Mouse (Mus musculus) liver, postnatal 0 days (tissue): Measurements from ENCODE around the gene Aqp9. TPM values are rescaled to one million over a fixed set of nuclear protein-coding genes. Genes with fewer than 3 reads are reported as not detected.

Experiments used
- ATAC-seq: fragments of 200-750 bp; cut with Nextera tagmentation; 2 replicates; pipeline ENCODE4 v1.8.0; 2017; ENCODE audit warnings: mild to moderate bottlenecking, moderate library complexity
- DNase-seq: peaks from one replicate; pipeline ENCODE4 v3.0.0-alpha.2; 2016
- H3K27ac ChIP-seq: fragments of 300-500 bp; sonication (generic); 2 replicates; pipeline ENCODE4 v1.5.1; 2014; ENCODE audit warnings: antibody characterized with exemption, moderate library complexity, mild to moderate bottlenecking, low read depth
- H3K27me3 ChIP-seq: fragments of 300-500 bp; sonication (generic); 2 replicates; pipeline ENCODE4 v1.6.1; 2014; ENCODE audit warnings: low read length, control low read depth, mixed read lengths; ENCODE audit not compliant: insufficient read depth
- H3K36me3 ChIP-seq: fragments of 300-500 bp; sonication (generic); replicated peaks from 2 replicates; pipeline ENCODE4 v1.6.1; 2014; ENCODE audit warnings: mild to moderate bottlenecking, control low read depth, low read length, moderate library complexity, mixed read lengths; ENCODE audit not compliant: insufficient read depth
- H3K4me1 ChIP-seq: fragments of 300-500 bp; sonication (generic); 2 replicates; pipeline ENCODE4 v1.6.1; 2014; ENCODE audit warnings: antibody characterized with exemption, mild to moderate bottlenecking, control low read depth; ENCODE audit not compliant: insufficient read depth
- H3K4me2 ChIP-seq: fragments of 300-500 bp; sonication (generic); 2 replicates; pipeline ENCODE4 v1.6.1; 2014; ENCODE audit warnings: low read depth, mild to moderate bottlenecking, low read length, moderate library complexity, mixed read lengths
- H3K4me3 ChIP-seq: fragments of 300-500 bp; sonication (generic); 2 replicates; pipeline ENCODE4 v1.5.1; 2014; ENCODE audit warnings: low read depth, low read length
- H3K9ac ChIP-seq: fragments of 300-500 bp; sonication (generic); replicated peaks from 2 replicates; pipeline ENCODE4 v1.6.1; 2014; ENCODE audit warnings: mild to moderate bottlenecking, moderate library complexity
- H3K9me3 ChIP-seq: fragments of 300-500 bp; sonication (generic); 2 replicates; pipeline ENCODE4 v1.6.1; 2016; ENCODE audit warnings: mild to moderate bottlenecking, control low read depth, low read length, mixed read lengths
- CTCF ChIP-seq: sonication (generic); IDR thresholded peaks from 2 replicates; pipeline ENCODE4 v1.5.1; 2016; ENCODE audit warnings: antibody characterized with exemption, low read depth
- EP300 ChIP-seq: IDR thresholded peaks from 2 replicates; pipeline ENCODE4 v1.6.1; 2016; ENCODE audit warnings: antibody characterized with exemption, low read depth, mild to moderate bottlenecking
- WGBS: fragments of 180-500 bp; shearing (Covaris S2); extraction: QIAGEN DNeasy Blood & Tissue Kit; methylation state at CpG from one replicate; pipeline ENCODE4 v1.1.7; 2014; ENCODE audit not compliant: insufficient replicate concordance; 5-methylcytosine and 5-hydroxymethylcytosine counted together
- polyA plus RNA-seq: library from polyadenylated mRNA; unstranded; fragments of >200 nt; fragmentation: Nextera tagmentation; extraction: Ambion mirVana; gene quantifications from 2 replicates; pipeline ENCODE4 v1.2.1, GENCODE M21; 2015

Gene Aqp9
- polyA plus RNA-seq: 70.9 and 75.4 TPM in 2 replicates

- DNase-seq (no peak), ATAC-seq (no peak)
- no peaks in the 10 kb centered on the region for H3K9me3 ChIP-seq
- TF ChIP-seq EP300 (no peak), CTCF (no peak)
- peak within 1 kb of the TSS; percentile 26; the same call in 1 of the 2 replicates for H3K4me2 ChIP-seq
- peak within 1 kb of the TSS; percentile 5; the same call in 1 of the 2 replicates for H3K9ac ChIP-seq
- H3K27me3 ChIP-seq: no peaks in the 10 kb centered on the region
- peaks cover 51% of the 10 kb centered on the region for H3K4me1 ChIP-seq
- no peaks in the 10 kb centered on the region for H3K36me3 ChIP-seq
- H3K27ac ChIP-seq: peak within 1 kb of the TSS; percentile 95
- no peak within 1 kb of the TSS for H3K4me3 ChIP-seq
- WGBS: 54% methylated on average over 12 of the region's 12 CpGs
Measured at GRCm38 (mm10) chr9:71168511-71168910, at the start of gene Aqp9. TSS of gene Aqp9 (minus strand) at chr9:71168682.

- TF ChIP-seq EP300: no peak
- no peak for TF ChIP-seq CTCF
- Histone ChIP-seq H3K36me3 (no peaks in the 10 kb centered on the region), H3K4me2 (no peak overlapping the region), H3K9me3 (no peaks in the 10 kb centered on the region), H3K4me1 (peaks cover 10% of the 10 kb centered on the region), H3K27ac (no peak overlapping the region), H3K9ac (no peak overlapping the region), H3K27me3 (peaks cover 72% of the 10 kb centered on the region), H3K4me3 (no peak overlapping the region)
- DNase-seq: no peak
- no peak for ATAC-seq
- WGBS: 30% methylated on average over 5 of the region's 5 CpGs
Measured at GRCm38 (mm10) chr9:71217793-71218095, 49.3 kb upstream of the Aqp9 start.

- Histone ChIP-seq H3K4me3 (no peak overlapping the region), H3K4me2 (no peak overlapping the region), H3K36me3 (no peaks in the 10 kb centered on the region), H3K27ac (no peak overlapping the region), H3K9ac (no peak overlapping the region), H3K27me3 (peaks cover 74% of the 10 kb centered on the region), H3K4me1 (peaks cover 10% of the 10 kb centered on the region), H3K9me3 (no peaks in the 10 kb centered on the region)
- DNase-seq: no peak
- no peak for ATAC-seq
- TF ChIP-seq EP300 (no peak), CTCF (no peak)
- 4% methylated on average over 20 of the region's 20 CpGs for WGBS
Measured at GRCm38 (mm10) chr9:71216996-71217792, 48.7 kb upstream of the Aqp9 start.

- peaks cover 10% of the 10 kb centered on the region for H3K4me1 ChIP-seq
- WGBS: 2% methylated on average over 57 of the region's 57 CpGs
- ATAC-seq: peak; percentile 13; the same call in 1 of the 2 replicates
- H3K27ac ChIP-seq: no peak overlapping the region
- no peak overlapping the region for H3K9ac ChIP-seq
- peak; percentile 24 for DNase-seq
- peak overlapping the region; percentile 52 for H3K4me3 ChIP-seq
- H3K9me3 ChIP-seq: no peaks in the 10 kb centered on the region
- H3K27me3 ChIP-seq: peaks cover 76% of the 10 kb centered on the region
- no peaks in the 10 kb centered on the region for H3K36me3 ChIP-seq
- H3K4me2 ChIP-seq: peak overlapping the region; percentile 74
- TF ChIP-seq EP300 (no peak), CTCF (no peak)
Measured at GRCm38 (mm10) chr9:71216036-71216995, 47.8 kb upstream of the Aqp9 start.

GRCm38 (mm10) chr9:71215248-71216035 lies 47.0 kb upstream of the Aqp9 start, which contains the start of gene Aldh1a2:
TSS of gene Aldh1a2 (plus strand) at chr9:71215789.
- peak; percentile 70 for ATAC-seq
- Histone ChIP-seq H3K9me3 (no peaks in the 10 kb centered on the region), H3K36me3 (no peaks in the 10 kb centered on the region), H3K9ac (no peak within 1 kb of the TSS), H3K4me2 (peak within 1 kb of the TSS; percentile 74), H3K27ac (no peak within 1 kb of the TSS), H3K4me1 (peaks cover 10% of the 10 kb centered on the region), H3K27me3 (peaks cover 74% of the 10 kb centered on the region), H3K4me3 (peak within 1 kb of the TSS; percentile 52)
- peak; percentile 75 for DNase-seq
- no peak for TF ChIP-seq EP300
- TF ChIP-seq CTCF: peak; percentile 65
- WGBS: 2% methylated on average over 73 of the region's 97 CpGs

- no peak for DNase-seq
- H3K27me3 ChIP-seq: peaks cover 57% of the 10 kb centered on the region
- H3K9me3 ChIP-seq: no peaks in the 10 kb centered on the region
- H3K36me3 ChIP-seq: no peaks in the 10 kb centered on the region
- no peak overlapping the region for H3K4me3 ChIP-seq
- H3K4me1 ChIP-seq: peaks cover 10% of the 10 kb centered on the region
- TF ChIP-seq EP300 (no peak), CTCF (no peak)
- H3K27ac ChIP-seq: no peak overlapping the region
- WGBS: 17% methylated on average over 4 of the region's 4 CpGs
- no peak for ATAC-seq
- H3K4me2 ChIP-seq: no peak overlapping the region
- H3K9ac ChIP-seq: no peak overlapping the region
Measured at GRCm38 (mm10) chr9:71213636-71214035, 45.2 kb upstream of the Aqp9 start.
